Mouse (Mus musculus) kidney, embryonic 16.5 days (tissue): ENCODE data around the gene Spry1. TPM values are rescaled to one million over a fixed set of nuclear protein-coding genes. Genes with fewer than 3 reads are reported as not detected.
"Not testable (repeated sequence)": the region's sequence is repeated elsewhere in the genome, so short reads cannot be mapped to it uniquely, and the experiment has no call there.

Source experiments
- ATAC-seq: fragments of 200-750 bp; cut with Nextera tagmentation; 2 replicates; pipeline ENCODE4 v1.8.0; 2017; ENCODE audit warnings: moderate TSS enrichment; ENCODE audit not compliant: low FRiP score, low TSS enrichment
- H3K27ac ChIP-seq: fragments of 300-500 bp; sonication (generic); 2 replicates; pipeline ENCODE4 v1.5.1; 2014; ENCODE audit warnings: low read length
- H3K27me3 ChIP-seq: fragments of 300-500 bp; sonication (generic); 2 replicates; pipeline ENCODE4 v1.6.1; 2014; ENCODE audit warnings: low read length, control low read depth, mixed read lengths; ENCODE audit not compliant: insufficient read depth
- H3K36me3 ChIP-seq: fragments of 300-500 bp; sonication (generic); 2 replicates; pipeline ENCODE4 v1.6.1; 2014; ENCODE audit warnings: low read length, control low read depth, mixed read lengths; ENCODE audit not compliant: insufficient read depth
- H3K4me1 ChIP-seq: fragments of 300-500 bp; sonication (generic); 2 replicates; pipeline ENCODE4 v1.6.1; 2014; ENCODE audit warnings: low read length, control low read depth, mixed read lengths; ENCODE audit not compliant: insufficient read depth
- H3K4me2 ChIP-seq: fragments of 300-500 bp; sonication (generic); replicated peaks from 2 replicates; pipeline ENCODE4 v1.6.1; 2014; ENCODE audit warnings: low read depth, low read length
- H3K4me3 ChIP-seq: fragments of 300-500 bp; sonication (generic); 2 replicates; pipeline ENCODE4 v1.5.1; 2014; ENCODE audit warnings: mild to moderate bottlenecking, low read length
- H3K9ac ChIP-seq: fragments of 300-500 bp; sonication (generic); replicated peaks from 2 replicates; pipeline ENCODE4 v1.6.1; 2014; ENCODE audit warnings: low read length
- H3K9me3 ChIP-seq: fragments of 300-500 bp; sonication (generic); 2 replicates; pipeline ENCODE4 v1.6.1; 2016; ENCODE audit warnings: low read length, control low read depth
- WGBS: fragments of 180-500 bp; shearing (Covaris S2); extraction: QIAGEN DNeasy Blood & Tissue Kit; methylation state at CpG from one replicate; pipeline ENCODE4 v1.1.7; 2014; 5-methylcytosine and 5-hydroxymethylcytosine counted together
- polyA plus RNA-seq: library from polyadenylated mRNA; unstranded; fragments of >200 nt; fragmentation: Nextera tagmentation; extraction: Ambion mirVana; gene quantifications from 2 replicates; pipeline ENCODE4 v1.2.1, GENCODE M21; 2015

The Spry1 gene
- polyA plus RNA-seq, result 36.2 and 39.6 TPM in 2 replicates

GRCm38 (mm10) chr3:37639690-37640089, at the start of gene Spry1:
Gene Spry1 (plus strand): TSS chr3:37639947.
- H3K27ac ChIP-seq, result peak within 1 kb of the TSS; percentile 98
- H3K4me3 ChIP-seq, result peak within 1 kb of the TSS; percentile 99
- H3K36me3 ChIP-seq, result peaks cover 15% of the 10 kb centered on the region; the same call in 1 of the 2 replicates
- peaks cover 27% of the 10 kb centered on the region for H3K4me1 ChIP-seq
- no peaks in the 10 kb centered on the region for H3K9me3 ChIP-seq
- ATAC-seq, result peak; percentile 82
- H3K27me3 ChIP-seq, result no peaks in the 10 kb centered on the region
- peak within 1 kb of the TSS; percentile 61 for H3K4me2 ChIP-seq
- WGBS, result under 1% methylated on average over 38 of the region's 38 CpGs
- peak within 1 kb of the TSS; percentile 99 for H3K9ac ChIP-seq

- Histone ChIP-seq H3K4me3 (no peak overlapping the region), H3K9me3 (no peaks in the 10 kb centered on the region), H3K4me2 (no peak overlapping the region), H3K4me1 (peaks cover 7% of the 10 kb centered on the region), H3K9ac (no peak overlapping the region), H3K27me3 (no peaks in the 10 kb centered on the region), H3K36me3 (no peaks in the 10 kb centered on the region), H3K27ac (no peak overlapping the region)
- 59% methylated on average over 10 of the region's 10 CpGs for WGBS
- ATAC-seq, result no peak
Measured at GRCm38 (mm10) chr3:37595721-37596120, 44.0 kb upstream of the Spry1 start.

- ATAC-seq, result no peak
- WGBS, result 49% methylated on average over 6 of the region's 6 CpGs
- H3K27me3 ChIP-seq, result no peaks in the 10 kb centered on the region
- H3K4me2 ChIP-seq, result no peak overlapping the region
- H3K9me3 ChIP-seq, result no peaks in the 10 kb centered on the region
- H3K27ac ChIP-seq, result no peak overlapping the region; the same call in 1 of the 2 replicates
- H3K4me3 ChIP-seq, result no peak overlapping the region
- peaks cover 7% of the 10 kb centered on the region for H3K4me1 ChIP-seq
- H3K9ac ChIP-seq, result no peak overlapping the region
- no peaks in the 10 kb centered on the region for H3K36me3 ChIP-seq
Measured at GRCm38 (mm10) chr3:37596519-37596918, 43.2 kb upstream of the Spry1 start.

- no peak for ATAC-seq
- Histone ChIP-seq H3K4me2 (no peak overlapping the region), H3K36me3 (no peaks in the 10 kb centered on the region), H3K4me3 (no peak overlapping the region), H3K27ac (no peak overlapping the region), H3K9me3 (no peaks in the 10 kb centered on the region), H3K4me1 (peaks cover 7% of the 10 kb centered on the region), H3K27me3 (no peaks in the 10 kb centered on the region), H3K9ac (no peak overlapping the region)
- 67% methylated on average over 5 of the region's 5 CpGs for WGBS
Measured at GRCm38 (mm10) chr3:37597200-37597599, 42.5 kb upstream of the Spry1 start.

- ATAC-seq, H3K4me3 ChIP-seq, H3K9ac ChIP-seq, H3K27me3 ChIP-seq, H3K4me2 ChIP-seq, H3K9me3 ChIP-seq, H3K27ac ChIP-seq, H3K36me3 ChIP-seq, H3K4me1 ChIP-seq: not testable (repeated sequence)
- 95% methylated on average over 14 of the region's 14 CpGs for WGBS
Measured at GRCm38 (mm10) chr3:37599641-37600040, 40.1 kb upstream of the Spry1 start.

- no peaks in the 10 kb centered on the region for H3K4me1 ChIP-seq
- WGBS, result 95% methylated on average over 9 of the region's 9 CpGs
Measured at GRCm38 (mm10) chr3:37602356-37602755, 37.4 kb upstream of the Spry1 start.

GRCm38 (mm10) chr3:37602890-37603289, 36.9 kb upstream of the Spry1 start:
- 81% methylated on average over 7 of the region's 7 CpGs for WGBS
- Histone ChIP-seq H3K9ac (no peak overlapping the region), H3K27me3 (no peaks in the 10 kb centered on the region), H3K4me1 (no peaks in the 10 kb centered on the region), H3K9me3 (peaks cover 4% of the 10 kb centered on the region; the same call in 1 of the 2 replicates), H3K4me3 (no peak overlapping the region), H3K27ac (no peak overlapping the region), H3K36me3 (no peaks in the 10 kb centered on the region), H3K4me2 (no peak overlapping the region)
- no peak for ATAC-seq

More at GRCm38 (mm10) chr3:37602356-37602755, 37.4 kb upstream of the Spry1 start:
- Histone ChIP-seq H3K36me3 (no peaks in the 10 kb centered on the region), H3K9ac (no peak overlapping the region), H3K27me3 (no peaks in the 10 kb centered on the region), H3K4me3 (no peak overlapping the region), H3K27ac (no peak overlapping the region), H3K9me3 (peaks cover 4% of the 10 kb centered on the region; the same call in 1 of the 2 replicates), H3K4me2 (no peak overlapping the region)
- ATAC-seq, result no peak

- Histone ChIP-seq H3K9ac (no peak overlapping the region), H3K4me1 (no peaks in the 10 kb centered on the region), H3K36me3 (no peaks in the 10 kb centered on the region), H3K4me3 (no peak overlapping the region), H3K27me3 (no peaks in the 10 kb centered on the region), H3K9me3 (peaks cover 4% of the 10 kb centered on the region; the same call in 1 of the 2 replicates), H3K27ac (no peak overlapping the region), H3K4me2 (no peak overlapping the region)
- WGBS, result 86% methylated on average over 3 of the region's 3 CpGs
- ATAC-seq, result no peak
Measured at GRCm38 (mm10) chr3:37603541-37603940, 36.2 kb upstream of the Spry1 start.

- 60% methylated on average over 13 of the region's 13 CpGs for WGBS
- no peak for ATAC-seq
- Histone ChIP-seq H3K4me3 (no peak overlapping the region), H3K27ac (no peak overlapping the region), H3K27me3 (no peaks in the 10 kb centered on the region), H3K4me2 (no peak overlapping the region), H3K36me3 (no peaks in the 10 kb centered on the region), H3K9me3 (peaks cover 7% of the 10 kb centered on the region; the same call in 1 of the 2 replicates), H3K9ac (no peak overlapping the region), H3K4me1 (no peaks in the 10 kb centered on the region)
Measured at GRCm38 (mm10) chr3:37604976-37605875, 34.5 kb upstream of the Spry1 start.

- no peaks in the 10 kb centered on the region for H3K4me1 ChIP-seq
- no peak overlapping the region for H3K4me2 ChIP-seq
- ATAC-seq, result peak; percentile 57; the same call in 1 of the 2 replicates
- peaks cover 7% of the 10 kb centered on the region; the same call in 1 of the 2 replicates for H3K9me3 ChIP-seq
- WGBS, result 86% methylated on average over 10 of the region's 10 CpGs
- no peak overlapping the region for H3K27ac ChIP-seq
- H3K4me3 ChIP-seq, result no peak overlapping the region
- no peaks in the 10 kb centered on the region for H3K27me3 ChIP-seq
- no peaks in the 10 kb centered on the region for H3K36me3 ChIP-seq
- H3K9ac ChIP-seq, result no peak overlapping the region
Measured at GRCm38 (mm10) chr3:37605876-37606238, 33.9 kb upstream of the Spry1 start.
